ENCODE assay signal across 9 mouse cellular contexts in the genomic region with DNA sequence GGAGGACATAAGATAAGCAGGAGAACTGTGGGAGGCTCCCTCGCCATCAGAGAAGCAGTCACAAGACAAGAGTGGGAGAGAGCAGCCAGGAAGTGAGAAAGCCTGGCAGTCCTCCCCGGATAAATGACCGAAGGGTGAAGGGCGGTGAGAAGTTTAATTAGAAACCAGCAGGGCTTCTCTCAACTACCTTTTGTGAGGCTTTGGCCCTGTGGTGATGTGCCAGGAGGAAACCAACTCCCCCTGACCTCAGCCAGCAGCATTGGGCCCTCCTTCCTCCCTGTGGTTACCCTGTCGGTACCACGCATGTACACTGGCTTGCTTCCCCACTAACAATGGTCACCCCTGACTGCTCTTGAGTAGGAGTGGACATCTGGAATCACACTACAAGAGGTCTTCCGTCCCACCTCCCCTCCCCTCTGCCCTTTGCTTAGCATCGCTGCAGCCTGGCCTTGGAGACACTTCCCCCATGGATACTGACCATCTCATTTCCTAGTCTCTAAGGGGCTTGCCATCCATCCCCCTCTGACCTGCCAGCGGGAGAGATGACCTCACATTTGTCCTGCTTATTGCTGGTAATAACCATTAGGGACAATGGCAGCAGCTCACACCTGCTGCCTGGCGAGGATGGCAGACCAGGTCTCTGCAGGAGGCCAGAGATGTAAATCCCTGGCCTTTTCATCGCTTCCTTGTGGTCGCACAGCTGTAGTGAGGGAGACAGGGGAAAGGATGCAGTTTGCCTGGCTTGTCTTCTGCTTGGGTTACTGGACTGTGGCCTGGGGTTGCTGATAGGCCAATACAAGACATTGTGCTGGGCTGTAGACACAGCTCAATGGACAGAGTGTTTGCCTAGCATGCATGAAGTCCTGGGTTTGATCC.
DNase-seq lines count a peak whose midpoint lies in the region; ATAC-seq lines count a peak whose summit lies in the region.
"Had no signal": no experiment of that assay in that cellular context is flagged by ENCODE, and none has a peak within 500 bp of the region (broad histone marks: within the 10 kb centered on the region; RNA-seq: fewer than 3 reads in every experiment).

No protein-coding gene starts in this region.

- H3K4me1 ChIP-seq in neural tube, embryonic 15.5 days, result peaks cover 79% of the 10 kb centered on the region

- H3K36me3 ChIP-seq in neural tube, embryonic 15.5 days, result no peaks in the 10 kb centered on the region

- H3K9ac ChIP-seq in neural tube, embryonic 15.5 days (replicated peaks), result no peak overlapping the region; the same call in 1 of the 2 replicates

- H3K4me3 ChIP-seq in neural tube, embryonic 15.5 days (replicated peaks), result no peak overlapping the region

- 18% methylated on average over 12 of the region's 12 CpGs for WGBS in neural tube, embryonic 15.5 days

- ATAC-seq in frontal cortex, adult (ENCODE audit: low TSS enrichment), result peak; percentile 55; the same call in 1 of the 2 replicates
- ATAC-seq in neural tube, embryonic 15.5 days (ENCODE audit: low FRiP score), result no peak

- no peak for DNase-seq in frontal cortex, adult 2 months (ENCODE audit: extremely low spot score in 1 of 2, low spot score in 1 of 2)
- peak; percentile 29 for DNase-seq in heart, postnatal 4 days
- peak; percentile 61 for DNase-seq in kidney, postnatal 14 days
- DNase-seq in testis, postnatal 14 days (ENCODE audit: low spot score), result no peak
- DNase-seq in cerebellum, postnatal 25 days, result no peak
- no peak for DNase-seq in right cerebral cortex, postnatal 4 days
- DNase-seq: gastrocnemius, postnatal 14 days had no signal

- H3K27ac ChIP-seq in neural tube, embryonic 15.5 days (replicated peaks), result peak overlapping the region; percentile 79; the same call in 1 of the 2 replicates

- H3K9me3 ChIP-seq in neural tube, embryonic 15.5 days (replicated peaks), result no peaks in the 10 kb centered on the region

- H3K27me3 ChIP-seq in neural tube, embryonic 15.5 days (replicated peaks), result no peaks in the 10 kb centered on the region

- peak overlapping the region; percentile 48; the same call in 1 of the 2 replicates for H3K4me2 ChIP-seq in neural tube, embryonic 15.5 days

Comparison
In these comparisons a context has a peak if more than half of its experiments do, and no peak if none do; other contexts are left out.
1. DNase-seq: peak in heart, postnatal 4 days (single experiment) and kidney, postnatal 14 days (single experiment); none in frontal cortex, adult 2 months (0 of 2), testis, postnatal 14 days (single experiment), cerebellum, postnatal 25 days (0 of 2) and right cerebral cortex, postnatal 4 days (single experiment).